Mouse (Mus musculus) ES-CJ7 (cell line): ENCODE measurements at regions not wholly inside any gene's neighbourhood (a gene's known extent, or its start where the extent isn't known, plus 50 kb on each side); places are given as distances from the start of the nearest gene placed in this dataset.

Experiments used
- DNase-seq: peaks from one replicate; pipeline ENCODE4 v3.0.0; 2011; ENCODE audit warnings: low read depth, low spot score

DNA sequence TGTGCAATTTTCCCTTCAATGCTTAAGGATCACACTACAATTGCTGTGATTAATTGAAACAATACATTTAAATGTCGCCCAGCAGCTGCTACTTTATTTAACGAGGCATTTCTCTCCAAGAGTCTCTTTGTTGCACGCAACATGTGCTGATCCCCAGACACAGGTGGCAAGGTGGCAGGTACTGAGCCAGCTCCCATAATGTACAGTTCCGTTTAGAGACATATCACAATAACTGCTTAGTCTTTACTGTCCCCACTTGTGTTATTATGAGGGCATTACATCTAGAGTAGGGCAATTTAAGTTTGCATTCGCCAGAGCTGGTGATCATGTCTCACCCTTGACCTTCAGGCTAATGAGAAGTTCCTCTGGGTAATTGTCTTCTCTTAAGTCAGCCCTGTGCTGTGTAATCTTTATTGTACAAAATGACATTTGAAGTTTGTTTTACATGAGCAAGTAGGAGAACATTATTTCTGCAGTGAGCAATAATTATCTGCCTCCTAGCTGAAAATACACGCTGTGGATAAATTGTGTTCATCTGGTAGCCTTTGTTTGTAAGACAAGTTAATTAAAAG is 1005.7 kb upstream of the Nudt12 start:
- no peak for DNase-seq

DNA sequence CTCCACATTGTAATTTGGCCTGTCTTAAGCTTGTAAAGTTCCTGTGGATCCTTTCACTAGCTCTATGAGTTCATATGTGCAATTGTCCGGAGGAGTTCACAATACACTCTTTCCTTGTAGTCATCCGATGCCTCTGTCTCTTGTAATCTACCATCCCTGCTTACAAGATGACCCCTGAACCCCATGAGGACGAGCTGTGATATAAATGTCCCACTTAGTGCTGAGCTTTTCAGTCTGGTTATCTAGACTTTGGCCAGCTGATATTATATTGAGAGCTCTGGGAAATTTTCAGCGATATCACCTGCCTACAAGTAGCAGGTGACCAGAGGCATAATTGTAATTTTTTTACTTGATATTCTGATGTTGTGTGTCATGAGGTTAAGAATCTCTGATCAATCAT is 984.8 kb upstream of the Nudt12 start:
- DNase-seq, result no peak

DNA sequence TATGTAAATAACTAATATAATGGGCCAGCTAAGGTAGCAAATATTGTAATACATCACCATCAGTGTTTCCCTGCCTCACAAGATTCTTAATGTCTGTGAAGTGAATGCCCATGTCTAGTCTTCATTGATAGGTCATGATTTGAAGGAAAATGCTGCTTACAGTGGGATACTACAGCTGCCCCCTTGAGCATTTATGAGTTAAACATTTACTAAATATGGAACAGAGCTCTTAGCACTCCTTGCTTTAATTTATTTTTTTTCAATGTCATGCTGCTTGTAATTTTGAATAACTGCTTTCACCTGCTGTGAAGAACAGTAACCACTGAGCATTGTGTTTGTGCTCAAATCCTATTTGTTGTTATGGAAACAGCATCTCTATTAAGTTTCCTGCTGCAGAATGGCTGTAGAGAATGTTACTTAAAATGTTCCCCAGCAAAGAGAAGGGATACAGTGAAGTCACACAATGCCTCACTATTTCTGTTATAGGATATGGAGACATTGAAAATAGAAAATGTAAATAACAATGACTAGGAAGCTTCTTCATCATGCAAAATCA is 966.2 kb upstream of the Nudt12 start:
- no peak for DNase-seq

DNA sequence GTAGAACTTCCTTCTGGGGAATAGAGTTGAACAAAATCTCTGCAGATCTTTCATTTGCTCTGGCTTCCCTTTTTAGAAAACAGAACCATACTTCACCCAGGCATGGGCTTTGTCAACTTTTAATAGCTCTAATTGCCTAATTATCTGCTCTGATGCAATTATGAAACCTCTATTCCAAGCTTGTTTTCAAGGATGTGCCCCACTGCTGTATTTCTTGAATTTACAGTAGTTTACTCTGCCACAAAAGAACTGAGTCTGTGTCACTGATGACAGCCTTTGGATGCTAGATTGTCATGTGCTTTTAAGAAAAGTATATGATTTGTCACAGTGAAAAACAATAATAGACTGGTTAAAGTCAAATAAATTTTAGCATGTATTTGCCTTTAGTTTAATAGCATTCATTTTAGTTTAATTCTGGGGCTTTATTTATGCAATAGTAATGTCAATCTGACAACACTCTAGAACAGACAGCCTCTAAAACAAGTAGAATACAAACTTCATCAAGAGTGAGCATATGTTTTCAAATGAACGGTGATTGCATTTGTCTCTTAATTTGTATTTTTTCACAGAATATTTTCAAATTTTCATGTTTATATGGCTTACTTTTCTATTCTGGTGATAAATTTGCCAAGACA is 964.1 kb upstream of the Nudt12 start:
- no peak for DNase-seq

DNA sequence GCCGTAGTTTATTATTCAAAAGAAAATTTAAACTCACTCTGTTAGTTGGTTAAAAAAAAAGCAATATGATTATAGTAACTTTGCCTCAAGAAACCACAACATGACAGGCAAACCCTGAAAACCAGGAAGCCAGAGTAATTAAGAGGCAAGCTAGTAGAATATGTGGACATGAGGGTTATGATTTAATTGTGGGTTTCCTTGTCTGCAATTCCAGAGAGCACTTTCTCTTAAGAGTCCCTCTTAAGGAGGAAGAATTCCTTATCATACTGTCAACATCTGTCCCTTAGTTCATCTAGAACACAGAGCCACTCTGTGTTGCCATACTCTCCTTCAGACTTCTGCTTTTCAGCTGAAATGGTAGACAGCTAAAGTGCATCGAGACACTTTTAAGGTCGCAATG is 954.2 kb upstream of the Nudt12 start:
- DNase-seq, result no peak

DNA sequence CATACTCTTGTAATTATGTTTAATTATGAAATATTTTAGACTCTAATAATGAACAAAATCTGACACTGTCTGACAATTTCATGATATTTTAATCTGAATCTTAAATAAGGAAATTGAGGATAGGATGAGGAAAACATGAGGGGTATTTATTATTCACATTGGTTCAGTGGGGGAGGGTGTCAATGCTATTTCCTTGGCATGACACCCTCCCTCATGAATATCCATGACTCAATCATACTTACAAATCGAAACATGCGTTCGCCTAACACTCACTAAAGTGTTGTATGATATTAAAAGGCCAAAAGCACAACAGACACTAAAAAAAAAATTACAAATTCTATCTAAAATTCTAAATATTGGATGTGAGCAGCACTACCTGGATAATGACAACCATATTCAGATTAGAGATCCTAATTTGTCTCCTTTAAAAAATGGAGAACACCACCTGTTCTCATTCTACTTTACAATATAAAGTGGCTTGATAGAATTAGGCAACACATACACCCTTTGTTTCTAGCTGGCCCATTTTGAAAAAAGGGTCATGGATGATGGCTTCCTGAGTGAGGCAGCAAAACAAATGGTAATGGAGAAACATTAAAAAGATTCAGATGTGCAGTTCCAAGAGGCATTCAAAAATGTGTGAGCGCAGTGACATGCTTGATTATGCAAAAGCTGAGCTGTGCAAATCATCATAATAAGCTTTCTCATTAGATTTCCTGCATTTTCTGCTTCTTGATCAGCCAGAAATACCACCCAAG is 942.3 kb upstream of the Nudt12 start:
- no peak for DNase-seq

DNA sequence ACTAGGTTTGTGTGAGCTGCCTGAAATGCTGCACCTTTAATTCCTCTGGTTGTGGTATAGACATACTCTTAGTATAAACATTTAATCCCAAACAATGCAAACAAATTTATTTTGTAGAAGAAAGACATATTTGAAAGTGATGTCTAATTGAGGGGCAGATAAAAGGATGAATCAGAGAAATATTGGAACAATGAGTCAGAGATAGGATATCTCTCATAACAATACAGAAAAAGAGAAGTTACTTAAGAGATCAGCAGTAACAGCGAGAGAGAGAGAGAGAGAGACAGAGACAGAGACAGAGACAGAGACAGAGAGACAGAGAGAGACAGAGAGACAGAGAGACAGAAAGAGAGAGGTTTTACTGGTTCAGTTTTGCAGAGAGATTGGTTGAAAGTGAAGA is 933.3 kb upstream of the Nudt12 start:
- no peak for DNase-seq

DNA sequence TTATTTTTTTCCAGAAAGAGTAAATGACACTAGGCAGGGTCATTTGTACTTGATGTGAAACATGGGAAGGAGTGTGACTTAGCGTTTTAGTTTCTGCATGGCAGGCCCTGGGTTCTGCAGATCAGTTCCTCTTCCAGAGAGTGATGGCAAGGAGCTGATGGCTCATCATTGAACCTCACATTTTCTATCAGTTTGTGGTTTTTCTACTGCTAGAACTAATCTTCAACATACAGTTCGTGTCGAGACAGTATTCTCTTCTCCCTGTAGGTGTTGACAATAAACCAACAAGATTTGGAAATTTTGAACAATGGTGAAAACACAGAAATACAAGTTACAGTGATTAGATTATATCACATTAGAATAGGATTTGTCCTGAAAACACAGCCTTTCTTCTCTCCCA is 891.2 kb upstream of the Nudt12 start:
- DNase-seq, result no peak

DNA sequence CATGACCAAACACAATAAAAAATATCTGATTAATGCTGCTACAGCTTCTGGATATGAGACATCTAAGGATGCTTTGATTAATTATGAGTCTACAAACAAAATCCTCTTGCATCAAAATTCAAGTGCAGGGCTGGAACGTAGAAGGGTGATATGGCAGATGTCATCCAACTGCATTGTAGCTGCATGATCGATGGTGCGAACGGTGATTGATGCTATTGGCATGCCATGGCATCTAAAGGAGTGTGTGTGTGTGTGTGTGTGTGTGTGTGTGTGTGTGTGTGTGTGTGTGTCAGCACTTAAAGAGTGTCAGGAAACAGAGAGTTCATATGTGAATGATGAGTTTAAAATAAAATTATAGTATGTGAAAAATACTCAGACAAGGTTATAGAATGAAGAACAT is 864.6 kb upstream of the Nudt12 start:
- DNase-seq, result no peak

DNA sequence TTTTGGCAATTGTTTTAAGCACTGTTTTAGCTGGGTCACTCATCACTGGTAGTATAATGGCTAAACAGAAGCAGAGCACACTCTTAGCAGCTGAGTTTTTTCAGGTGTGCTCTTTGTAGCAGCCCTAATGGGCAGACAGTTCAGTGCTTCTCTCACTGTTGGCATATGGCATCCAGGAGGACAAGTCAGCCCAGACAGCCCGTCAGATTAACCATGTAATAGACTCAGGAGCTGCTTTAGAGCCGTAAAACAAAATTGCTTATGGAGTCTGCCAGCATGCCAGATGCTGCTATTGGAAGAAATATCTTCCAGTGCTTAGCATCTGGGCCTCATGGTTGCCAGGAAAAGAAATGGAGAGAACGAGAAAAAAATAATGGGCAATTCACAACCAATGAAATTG is 835.7 kb upstream of the Nudt12 start:
- no peak for DNase-seq

DNA sequence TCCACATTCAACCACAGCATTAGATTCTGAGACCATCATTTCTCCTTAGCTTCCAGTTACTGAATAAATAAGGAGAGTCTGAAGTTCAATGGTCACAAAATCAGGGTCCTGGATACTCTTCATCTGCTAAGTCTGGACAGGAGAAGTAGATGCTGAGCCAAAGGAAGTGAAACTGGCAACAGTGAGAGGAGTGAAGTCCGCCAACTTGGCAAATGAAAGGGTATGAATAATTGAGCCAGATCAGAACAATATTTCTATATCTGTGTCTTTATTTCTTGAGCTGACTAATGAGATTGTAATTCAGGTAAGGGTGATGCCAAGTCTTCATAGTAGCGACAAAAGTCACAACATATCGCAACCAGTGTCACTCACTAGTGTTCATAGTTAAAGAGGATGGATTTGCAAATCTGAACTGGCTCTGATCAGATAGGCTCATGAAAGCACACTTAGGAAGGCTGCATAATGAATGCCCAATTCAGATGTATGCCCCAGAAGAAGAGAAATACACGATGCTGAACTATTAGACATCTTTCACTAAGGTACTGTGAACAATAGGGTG is 832.2 kb upstream of the Nudt12 start:
- DNase-seq, result no peak

DNA sequence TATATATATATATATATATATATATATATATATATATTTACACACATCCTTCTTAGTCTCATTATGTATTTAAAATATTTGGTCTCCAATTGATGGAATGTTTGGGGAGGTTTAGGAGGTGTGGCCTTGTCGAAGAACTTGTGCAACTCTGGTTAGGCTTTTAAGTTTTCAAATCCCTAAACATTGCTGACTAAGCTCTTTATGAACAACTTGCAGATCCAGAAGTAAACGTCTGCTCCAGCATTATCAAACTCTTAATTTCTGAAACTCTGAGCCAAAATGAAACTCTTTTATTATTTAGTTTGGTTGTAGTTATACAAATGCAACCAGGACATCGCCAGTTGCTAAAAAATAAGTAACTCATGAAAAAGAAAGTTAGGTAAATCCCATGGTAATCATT is 792.7 kb upstream of the Nudt12 start:
- DNase-seq, result no peak

DNA sequence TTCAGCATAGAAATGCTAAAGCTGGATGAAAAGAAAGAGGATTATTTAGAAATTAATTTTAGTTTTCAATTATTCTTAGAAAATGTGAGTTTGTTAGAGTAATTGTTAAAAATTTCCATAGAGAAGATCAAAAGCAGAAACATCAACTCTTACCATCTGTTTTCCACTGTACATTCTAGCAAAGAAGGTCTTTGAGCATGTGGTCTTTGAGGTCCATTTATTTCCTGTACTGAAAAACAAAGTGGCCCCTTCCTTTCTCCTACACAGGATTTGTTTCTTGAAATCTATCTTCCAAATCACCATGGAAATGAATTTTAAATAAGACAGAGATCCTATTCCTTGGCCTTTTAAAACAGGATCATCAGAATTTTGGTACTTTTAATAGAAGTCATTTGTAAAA is 780.3 kb upstream of the Nudt12 start:
- no peak for DNase-seq

DNA sequence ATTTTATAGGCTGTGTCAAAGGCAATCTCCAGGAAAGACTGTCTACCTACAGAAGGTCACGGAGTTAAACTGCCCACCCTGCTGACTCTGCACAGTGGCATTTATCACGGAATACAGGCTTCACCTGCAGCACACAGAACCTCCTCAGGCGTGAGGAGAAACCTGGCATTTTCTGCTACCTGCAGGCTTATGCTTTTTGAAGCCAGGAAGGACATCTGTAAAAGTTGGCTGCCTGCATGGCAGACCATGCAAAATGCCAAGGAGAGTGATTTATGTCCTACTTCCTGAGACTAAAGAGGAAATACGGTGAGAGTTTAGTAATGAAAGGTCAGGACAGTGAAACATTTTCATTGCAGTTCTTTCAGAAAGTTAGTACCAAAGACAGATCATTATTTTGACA is 779.6 kb upstream of the Nudt12 start:
- no peak for DNase-seq

DNA sequence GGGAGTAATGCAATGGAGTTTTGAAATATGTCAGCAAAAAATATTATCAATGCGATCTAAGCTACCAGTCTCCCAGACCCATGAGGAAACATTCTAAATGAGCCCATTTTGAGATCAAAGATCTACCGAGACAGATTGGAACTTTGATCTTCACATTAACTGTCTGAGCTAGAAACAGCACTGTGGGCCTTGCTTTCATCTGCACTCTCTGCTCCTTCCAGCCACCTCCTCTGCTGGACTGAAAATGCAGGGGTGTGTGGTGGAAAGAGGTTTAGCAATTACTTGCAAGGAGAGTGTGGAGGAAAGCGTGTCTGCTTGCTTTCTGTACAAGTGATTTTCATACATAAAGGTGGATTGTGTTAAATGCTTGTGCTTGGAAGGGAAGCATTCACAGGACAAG is 760.9 kb upstream of the Nudt12 start:
- DNase-seq, result no peak

DNA sequence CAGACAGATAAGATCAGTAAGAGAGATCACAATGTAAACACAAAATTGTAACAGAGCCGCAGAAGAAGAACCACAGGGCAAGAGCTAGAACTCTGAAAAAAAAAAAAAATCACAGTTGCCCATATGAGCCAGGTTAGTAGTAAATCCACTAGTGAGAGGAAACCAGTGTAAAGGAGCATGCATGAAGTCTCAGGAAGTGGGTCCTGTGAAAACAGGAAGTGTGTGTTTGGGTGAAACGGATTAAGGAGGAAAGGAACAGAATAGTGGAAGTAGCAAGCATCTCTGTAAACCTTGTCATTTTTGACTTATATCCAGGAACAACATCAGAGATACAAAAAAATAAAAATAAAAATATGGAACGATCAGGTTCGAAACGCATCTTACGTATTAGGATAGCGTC is 753.4 kb upstream of the Nudt12 start:
- DNase-seq, result no peak

DNA sequence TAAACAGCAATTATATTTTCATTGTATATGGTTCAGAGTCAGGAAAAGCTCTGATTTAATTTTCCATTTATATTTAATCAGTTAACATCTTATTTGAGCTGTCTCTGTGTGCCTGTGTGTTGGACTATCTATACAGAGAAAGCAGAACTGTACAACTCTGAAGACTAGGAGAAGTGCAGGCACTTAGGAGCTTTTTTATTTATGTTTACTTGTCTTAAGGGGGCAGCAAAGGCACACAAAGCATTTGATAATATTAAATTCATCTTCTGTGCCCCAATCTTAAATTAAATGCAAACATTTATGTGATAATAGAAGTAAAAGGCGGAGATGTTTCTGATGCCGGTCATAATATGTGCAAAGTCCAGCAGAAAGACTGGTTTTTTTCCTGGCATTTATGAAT is 751.3 kb upstream of the Nudt12 start:
- DNase-seq, result no peak

DNA sequence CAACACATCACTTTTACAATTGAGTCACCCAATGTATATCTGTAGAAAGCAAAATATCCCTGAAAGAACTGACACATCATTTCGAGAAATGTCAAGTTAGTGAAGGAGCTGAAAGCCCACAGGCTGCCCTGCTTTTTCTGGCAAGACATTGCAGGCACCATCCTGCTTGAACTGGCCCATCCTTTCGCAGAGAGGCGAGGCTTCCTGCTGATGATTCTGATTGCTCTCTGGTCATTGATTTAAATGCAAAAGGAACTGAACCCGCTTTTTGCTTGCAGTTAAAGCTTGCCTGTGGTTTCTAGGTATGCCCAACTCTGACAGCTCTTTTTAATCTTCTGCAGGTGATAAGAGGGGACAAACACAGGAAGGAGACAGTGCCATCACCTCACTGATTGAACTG is 748.9 kb upstream of the Nudt12 start:
- peak; percentile 46 for DNase-seq

DNA sequence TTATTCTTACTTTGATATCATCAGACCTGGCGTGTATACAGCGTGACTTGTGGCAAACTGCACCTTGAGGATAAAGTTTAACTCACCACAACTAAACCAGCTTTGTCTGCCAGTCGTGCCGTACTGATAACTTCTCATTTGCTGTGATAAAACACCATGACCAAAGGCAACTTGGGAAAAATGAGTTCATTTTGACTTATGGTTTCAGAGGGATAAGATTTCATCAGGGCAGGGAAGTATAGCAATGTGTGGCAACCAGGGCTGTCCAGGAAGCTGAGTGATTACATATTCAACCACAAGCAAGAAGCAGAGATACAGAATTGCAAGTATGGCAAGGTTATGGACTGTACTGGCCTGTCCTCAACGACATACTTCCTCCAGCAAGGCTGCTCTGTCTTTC is 747.7 kb upstream of the Nudt12 start:
- no peak for DNase-seq

DNA sequence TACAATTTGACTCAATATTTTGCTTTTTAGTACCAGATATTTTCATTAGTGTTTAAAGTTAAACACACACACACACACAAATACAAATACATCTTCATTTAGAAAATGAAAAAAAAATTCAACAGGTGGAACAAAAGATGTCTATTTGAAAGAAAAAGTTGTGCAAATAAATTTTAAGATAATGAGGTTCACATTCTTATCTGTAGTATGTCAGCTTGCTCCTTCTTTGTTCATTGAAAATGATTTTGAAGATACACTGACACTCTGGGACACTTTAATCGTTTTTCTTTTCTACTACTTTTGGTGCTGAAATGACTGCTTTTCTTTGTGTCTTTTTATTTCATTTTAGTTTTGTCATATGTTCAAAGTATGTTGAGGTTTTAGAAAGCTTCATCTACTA is 732.9 kb upstream of the Nudt12 start:
- no peak for DNase-seq
